8 mouse cellular contexts compared by ENCODE assay signal in the genomic region with DNA sequence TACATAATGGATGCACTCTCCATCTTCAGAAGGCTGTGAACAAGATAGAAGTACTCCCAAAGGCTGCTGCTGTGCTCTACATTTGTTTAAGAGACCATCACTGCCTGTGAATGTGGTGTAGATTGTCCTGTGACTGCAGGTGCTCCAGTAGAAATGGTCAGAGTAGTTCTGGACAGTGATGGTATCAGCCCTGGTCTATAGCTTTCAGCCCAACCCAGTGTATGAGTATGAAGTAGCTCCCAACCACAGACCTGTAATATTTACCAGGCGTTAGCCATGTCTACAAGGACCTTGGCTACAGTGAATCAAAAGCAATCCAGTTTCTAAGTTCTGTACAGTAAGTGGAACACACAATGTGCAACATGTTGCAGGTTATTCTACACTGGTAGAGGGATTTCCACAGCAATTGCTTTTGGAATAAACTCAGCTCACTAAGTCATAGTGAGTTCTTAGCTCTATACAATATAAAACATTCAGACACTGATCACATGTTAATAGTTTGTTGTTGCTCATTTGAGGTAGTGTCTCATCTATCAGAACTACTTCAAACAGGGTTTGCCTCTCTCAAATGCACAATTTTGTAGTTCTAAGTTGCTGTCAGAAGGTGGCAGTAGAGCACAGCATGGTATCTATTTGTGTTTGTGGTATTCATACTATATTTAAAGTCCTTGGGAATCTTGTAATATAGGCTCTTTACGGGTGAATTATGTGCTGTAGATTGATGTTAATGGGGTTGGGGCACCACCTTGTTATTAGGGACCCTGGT.
DNase-seq lines count a peak whose midpoint lies in the region; ATAC-seq lines count a peak whose summit lies in the region.

No protein-coding gene starts in this region.

- no peaks in the 10 kb centered on the region for H3K27me3 ChIP-seq in neural tube, embryonic 13.5 days
- H3K27me3 ChIP-seq in neural tube, embryonic 15.5 days (replicated peaks): no peaks in the 10 kb centered on the region

- 66% methylated on average over 2 of the region's 2 CpGs for WGBS in neural tube, embryonic 13.5 days
- 71% methylated on average over 2 of the region's 2 CpGs for WGBS in neural tube, embryonic 15.5 days

- no peak overlapping the region for H3K27ac ChIP-seq in neural tube, embryonic 13.5 days (replicated peaks)
- no peak overlapping the region for H3K27ac ChIP-seq in neural tube, embryonic 15.5 days (replicated peaks)

- peak; percentile 34 for ATAC-seq in neural tube, embryonic 13.5 days (ENCODE audit: low read depth)
- ATAC-seq in neural tube, embryonic 15.5 days (ENCODE audit: low FRiP score): no peak
- ATAC-seq in erythroid progenitor cell, adult 5-6 weeks (replicated peaks; ENCODE audit: low FRiP score, poor library complexity, severe bottlenecking): peak; percentile 57; the same call in 1 of the 2 replicates
- ATAC-seq in inflammation-experienced regulatory T-cells, adult 6 months: no peak

- peak; percentile 7 to 49 for DNase-seq in heart, adult 18-20 months
- no peak for DNase-seq in heart, adult 11 months
- DNase-seq in lung, postnatal 36 days: peak; percentile 53
- DNase-seq in right cerebral cortex, postnatal 25 days: no peak

- peaks cover 35% of the 10 kb centered on the region for H3K36me3 ChIP-seq in neural tube, embryonic 13.5 days
- H3K36me3 ChIP-seq in neural tube, embryonic 15.5 days: peaks cover 21% of the 10 kb centered on the region

- no peaks in the 10 kb centered on the region for H3K9me3 ChIP-seq in neural tube, embryonic 13.5 days
- no peaks in the 10 kb centered on the region for H3K9me3 ChIP-seq in neural tube, embryonic 15.5 days (replicated peaks)

- no peak overlapping the region for H3K9ac ChIP-seq in neural tube, embryonic 13.5 days
- H3K9ac ChIP-seq in neural tube, embryonic 15.5 days (replicated peaks): no peak overlapping the region

- peaks cover 3% of the 10 kb centered on the region; the same call in 1 of the 2 replicates for H3K4me1 ChIP-seq in neural tube, embryonic 13.5 days (replicated peaks)
- H3K4me1 ChIP-seq in neural tube, embryonic 15.5 days: no peaks in the 10 kb centered on the region

- H3K4me2 ChIP-seq in neural tube, embryonic 13.5 days: no peak overlapping the region
- no peak overlapping the region for H3K4me2 ChIP-seq in neural tube, embryonic 15.5 days

- H3K4me3 ChIP-seq in neural tube, embryonic 13.5 days: no peak overlapping the region
- no peak overlapping the region for H3K4me3 ChIP-seq in neural tube, embryonic 15.5 days (replicated peaks)

Comparison
In these comparisons a context has a peak if more than half of its experiments do, and no peak if none do; other contexts are left out.
1. DNase-seq: peak in heart, adult 18-20 months (2 of 2) and lung, postnatal 36 days (single experiment); none in heart, adult 11 months (single experiment) and right cerebral cortex, postnatal 25 days (single experiment).
2. ATAC-seq: peak in neural tube, embryonic 13.5 days (single experiment) and erythroid progenitor cell, adult 5-6 weeks (single experiment); none in neural tube, embryonic 15.5 days (single experiment) and inflammation-experienced regulatory T-cells, adult 6 months (single experiment).